Mouse (Mus musculus): ENCODE measurements around the gene Gpr180. TPM values are rescaled to one million over a fixed set of nuclear protein-coding genes. Genes with fewer than 3 reads are reported as not detected.

Gene Gpr180
- 6.5 TPM in 2 replicates for polyA plus RNA-seq (2012)

DNA sequence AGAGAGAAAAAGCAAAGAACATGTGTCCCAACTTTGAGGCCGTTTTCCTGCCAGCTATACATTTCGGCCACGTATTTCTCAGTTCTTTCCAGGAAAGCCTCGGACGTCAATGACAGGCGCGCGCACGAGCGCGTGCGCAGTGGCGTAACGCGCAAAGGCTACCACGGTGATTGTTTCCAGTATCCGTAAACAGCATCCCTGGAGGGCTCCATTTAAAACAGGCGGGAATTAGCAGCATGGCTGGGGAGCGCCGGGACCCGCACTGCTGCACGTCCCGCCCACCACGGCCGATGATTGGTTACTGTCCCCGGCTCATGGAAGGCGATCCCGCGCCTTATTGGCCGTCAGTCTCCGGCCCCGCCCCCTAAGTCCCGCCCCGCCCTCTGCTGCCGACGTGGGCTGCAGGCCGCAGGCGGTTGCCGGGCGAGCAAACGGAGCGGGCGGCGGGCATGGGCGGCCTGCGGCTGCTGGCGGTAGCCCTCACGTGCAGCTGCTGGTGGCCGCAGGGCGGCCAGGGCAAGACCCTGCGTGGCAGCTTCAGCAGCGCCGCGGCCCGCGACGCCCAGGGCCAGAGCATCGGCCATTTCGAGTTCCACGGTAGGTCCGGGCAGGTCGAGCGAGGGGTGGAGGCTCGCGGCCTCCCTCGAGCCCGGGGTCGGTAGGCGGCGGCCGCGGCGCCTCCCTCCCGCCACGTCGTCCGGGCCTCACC is at the start of gene Gpr180:
Gene Gpr180 (plus strand): TSS at position 415 of the 709 bp plus-strand sequence.

DNA sequence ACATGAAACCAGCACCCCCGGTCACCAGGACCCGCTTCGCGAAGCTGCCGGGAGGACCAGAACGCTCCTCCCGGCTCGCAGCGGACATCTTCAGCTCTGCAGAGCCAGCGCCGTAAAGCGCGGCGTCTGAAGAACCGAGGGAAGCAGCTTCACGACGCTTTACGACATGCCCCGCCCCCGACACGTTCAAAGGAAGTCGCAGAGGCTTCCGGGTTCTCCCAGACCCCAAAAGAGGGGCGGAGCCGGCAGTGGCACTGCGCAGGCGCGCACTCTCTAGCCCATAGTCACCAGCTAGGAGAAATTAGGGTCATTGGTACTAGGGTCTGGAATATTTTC is 4.3 kb upstream of the Gpr180 start, which contains the start of gene Tgds:
Gene Tgds (minus strand): TSS at position 114 of the 336 bp plus-strand sequence.

Other genes starting within 250 kb of the Gpr180 start
- gene Dct, start 84.9 kb upstream of the Gpr180 start, polyA plus RNA-seq (2012), result not detected in 2 replicates
- 4.5 and 7.7 TPM in 2 replicates for gene Tgds, start 4.4 kb upstream of the Gpr180 start, polyA plus RNA-seq (2012)
- gene Sox21, start 99.9 kb downstream of the Gpr180 start, polyA plus RNA-seq (2012), result 0.06 and 0.28 TPM in 2 replicates
- not detected in 2 replicates for gene Gm9376, start 129.8 kb downstream of the Gpr180 start, polyA plus RNA-seq (2012)